Mouse (Mus musculus): ENCODE results near the gene 1700016K19Rik.

- TF ChIP-seq CTCF (IDR thresholded peaks at IDR 0.05; ENCODE audit: borderline replicate concordance, insufficient read depth, low read length) (no peak), POLR2A (IDR thresholded peaks at IDR 0.05; ENCODE audit: low read depth, low read length) (no peak)
Observed at GRCm38 (mm10) chr11:76035182-76035581, 35.5 kb downstream of the 1700016K19Rik start.

Measured in embryonic fibroblast, embryonic 13.5 days (primary cell).